Mouse (Mus musculus): Measurements from ENCODE around the gene Gm5678.
A peak's percentile ranks its signal among the peaks of the same experiment; 100 is the strongest.

The Gm5678 gene

GRCm38 (mm10) chr16:93627761-93628400 is at the start of gene Gm5678:
Gene Gm5678, plus strand, starts transcription at chr16:93628097.
- no peak for DNase-seq (ENCODE audit: low spot score)

DNA sequence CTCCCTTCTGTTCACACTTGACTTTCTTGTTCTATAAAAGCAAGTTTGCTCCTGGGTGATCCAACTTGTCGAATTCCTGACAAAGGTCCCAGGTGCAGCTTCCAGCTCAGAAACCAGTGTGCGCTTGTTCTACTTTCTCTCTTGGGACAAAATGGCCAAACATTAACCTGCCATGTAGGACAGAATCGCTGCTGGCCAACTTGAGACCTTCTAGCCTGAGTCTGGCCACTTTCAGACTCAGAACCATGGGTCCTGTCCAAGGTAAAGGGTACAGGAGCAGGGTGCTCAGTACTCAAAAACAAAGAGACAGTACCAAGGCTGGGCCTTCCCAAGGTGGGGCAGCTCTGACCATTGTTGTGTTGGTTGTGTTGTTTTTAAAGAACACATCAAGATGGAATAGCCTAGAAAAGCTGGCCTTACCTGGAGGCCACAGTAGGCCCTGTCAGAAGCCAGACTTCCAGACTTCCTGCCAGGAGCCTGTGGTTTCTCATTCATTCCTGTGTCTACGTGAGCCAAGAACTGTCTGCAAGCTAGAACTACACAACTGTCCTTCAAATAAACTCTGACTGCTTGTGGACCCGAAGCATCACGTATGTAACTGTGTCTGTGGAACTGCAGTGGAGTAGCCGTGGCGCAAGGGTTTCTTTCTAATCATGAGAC is 49.4 kb upstream of the Gm5678 start:
- DNase-seq (ENCODE audit: low spot score) = no peak

DNA sequence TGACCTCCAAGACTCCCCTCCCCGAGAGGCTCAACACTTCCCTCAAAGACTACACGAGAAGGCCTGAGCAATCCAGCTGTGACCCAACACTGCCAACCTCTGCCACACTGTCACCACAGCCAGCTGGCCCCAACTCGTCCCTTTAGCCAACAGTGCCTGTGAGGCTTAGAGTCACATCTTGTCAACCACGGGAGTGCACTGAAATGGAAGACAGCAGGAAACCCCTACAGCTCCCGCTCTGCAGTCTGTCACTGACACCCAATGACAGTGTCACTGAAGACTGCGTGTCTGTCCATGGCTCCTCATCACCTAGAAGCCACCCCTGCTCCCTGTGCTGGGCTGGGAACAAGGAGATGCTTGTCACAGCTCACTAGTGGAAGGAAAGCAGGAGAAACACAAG is 46.8 kb upstream of the Gm5678 start:
- no peak for DNase-seq (ENCODE audit: low spot score)

DNA sequence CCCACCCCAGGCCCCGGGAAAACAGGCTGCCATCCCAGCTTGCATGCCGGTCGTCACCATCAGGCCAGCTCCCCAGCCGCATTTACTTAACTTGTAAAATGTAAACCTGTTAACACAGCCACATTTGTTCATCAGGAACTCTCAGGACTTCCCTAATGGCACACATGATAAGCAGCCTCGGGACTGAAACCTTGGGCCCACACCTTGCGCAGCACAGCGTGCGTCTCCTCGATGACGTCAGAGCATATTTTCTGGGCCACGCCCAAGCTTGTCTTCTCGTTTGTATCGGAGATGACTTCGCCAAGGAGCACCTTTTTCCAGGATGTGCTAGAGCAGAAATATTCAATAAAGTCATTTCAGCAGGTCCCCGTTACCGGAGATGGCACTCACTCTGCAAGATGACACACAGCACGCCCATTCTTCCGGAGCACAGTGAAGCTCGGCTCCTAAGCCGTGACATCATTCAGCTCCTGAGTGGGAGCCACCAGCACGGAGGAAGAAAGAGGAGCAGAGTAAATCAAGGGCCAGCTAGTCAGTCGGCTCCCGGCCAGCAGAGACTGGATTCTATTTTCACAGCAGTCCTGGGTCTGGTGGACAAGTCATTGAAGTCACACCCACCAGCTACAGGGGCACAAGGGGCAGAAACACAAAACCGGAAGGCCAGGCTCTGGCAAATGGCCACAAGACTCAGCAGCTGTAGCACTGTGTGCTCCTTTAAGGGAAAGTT is 42.8 kb upstream of the Gm5678 start:
- no peak for DNase-seq (ENCODE audit: low spot score)

- no peak for DNase-seq (ENCODE audit: low spot score)
These were observed 42.1 kb upstream of the Gm5678 start for GRCm38 (mm10) chr16:93585703-93586205.

DNA sequence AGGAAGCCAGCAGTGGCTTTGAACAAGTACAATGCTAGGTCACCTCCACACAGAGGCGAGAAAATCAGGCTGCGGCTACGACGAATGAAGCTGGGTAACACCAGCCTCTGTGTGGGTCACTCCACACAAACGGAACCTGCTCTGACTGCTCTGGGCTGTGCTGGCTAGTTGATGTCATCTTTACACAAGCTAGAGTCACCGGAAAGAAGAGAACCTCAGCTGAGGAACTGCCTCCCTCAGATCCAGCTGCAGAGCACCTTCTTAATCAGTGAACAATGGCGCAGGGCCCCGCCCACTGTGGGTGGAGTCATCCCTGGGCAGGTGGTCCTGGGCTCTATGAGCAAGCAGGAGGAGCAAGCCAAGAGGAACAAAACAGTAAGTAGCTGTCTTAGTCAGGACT is 41.5 kb upstream of the Gm5678 start:
- no peak for DNase-seq (ENCODE audit: low spot score)

GRCm38 (mm10) chr16:93588281-93588680 is 39.6 kb upstream of the Gm5678 start:
- DNase-seq (ENCODE audit: low spot score) = no peak

DNA sequence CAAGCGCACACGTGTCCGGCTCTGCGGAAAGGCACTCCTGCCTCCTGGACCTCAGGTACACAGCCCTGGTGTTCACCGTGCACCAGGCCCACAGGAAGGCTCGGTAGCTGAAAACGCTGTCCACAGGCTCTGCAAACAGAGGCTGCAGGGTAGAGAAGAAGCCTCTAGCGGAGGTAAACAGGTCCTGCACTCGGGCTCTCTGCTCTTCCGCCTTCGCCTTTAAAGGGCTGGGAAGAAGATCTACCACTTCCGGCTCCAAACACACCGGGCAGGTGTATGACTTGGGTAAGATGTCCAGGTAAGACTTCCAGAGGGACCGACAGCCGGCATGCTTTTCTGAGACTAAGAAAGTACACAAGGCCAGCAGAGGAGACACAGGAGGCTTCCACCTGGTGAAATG is 37.0 kb upstream of the Gm5678 start:
- DNase-seq (ENCODE audit: low spot score) = no peak

- no peak for DNase-seq (ENCODE audit: low spot score)
These were observed 36.2 kb upstream of the Gm5678 start for GRCm38 (mm10) chr16:93591450-93592430.

DNA sequence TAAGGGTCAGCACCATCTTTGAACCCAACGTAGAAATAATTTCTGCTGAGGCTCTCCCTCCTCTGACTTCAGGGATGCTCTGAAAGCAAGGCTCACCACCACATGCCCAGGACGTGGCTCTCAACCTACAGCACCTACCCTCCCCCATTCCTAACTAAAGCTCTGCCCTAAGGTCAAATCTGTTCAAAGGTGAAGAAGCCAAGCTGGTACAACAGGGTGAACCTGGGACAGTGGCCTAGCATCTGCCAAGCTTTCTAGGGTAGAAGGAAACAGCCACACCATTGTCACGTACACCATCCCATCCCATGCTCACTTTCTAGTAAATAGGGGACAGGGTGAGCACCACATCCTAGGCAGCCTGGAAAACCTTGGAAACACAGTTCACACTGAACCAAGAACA is 35.2 kb upstream of the Gm5678 start:
- DNase-seq (ENCODE audit: low spot score) = no peak

DNA sequence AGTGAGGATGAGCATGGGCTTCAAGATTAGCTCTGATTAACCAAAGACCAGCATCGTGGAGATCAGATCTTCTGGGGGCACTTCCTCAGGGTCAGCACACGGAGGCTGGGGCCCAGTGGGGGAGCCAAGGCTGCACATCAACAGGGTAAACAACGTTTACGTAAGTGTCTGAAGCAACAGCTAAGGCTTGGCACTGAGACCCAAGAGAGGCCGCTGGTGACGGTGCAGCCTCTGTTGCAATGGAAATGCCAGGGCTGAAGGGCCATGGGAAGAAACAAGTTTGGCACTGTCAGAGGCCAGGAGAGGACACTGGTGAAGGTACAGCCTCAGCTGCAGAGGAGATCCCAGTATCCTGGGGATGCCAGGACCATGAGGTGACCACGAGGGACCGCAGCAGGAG is 34.5 kb upstream of the Gm5678 start:
- DNase-seq (ENCODE audit: low spot score) = no peak

DNA sequence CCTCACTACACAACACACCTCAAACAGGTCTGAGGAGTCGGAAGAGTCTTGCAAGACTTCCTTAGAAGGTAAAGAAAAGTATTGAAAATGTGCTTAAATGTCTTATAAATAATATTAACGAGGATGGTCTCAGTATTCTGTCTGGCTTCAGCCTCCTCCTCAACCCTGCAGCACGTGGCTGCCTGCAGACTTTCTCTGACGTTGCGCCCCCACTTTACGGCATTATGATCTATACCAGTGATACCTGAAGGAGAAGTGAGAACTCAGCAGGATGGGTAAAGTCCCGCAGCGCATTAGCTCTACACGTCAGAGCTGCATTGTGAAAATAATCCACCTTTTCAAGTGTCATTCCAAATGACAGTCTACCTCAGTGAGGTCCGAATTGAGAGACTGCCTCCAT is 33.4 kb upstream of the Gm5678 start:
- DNase-seq (ENCODE audit: low spot score) = no peak

DNA sequence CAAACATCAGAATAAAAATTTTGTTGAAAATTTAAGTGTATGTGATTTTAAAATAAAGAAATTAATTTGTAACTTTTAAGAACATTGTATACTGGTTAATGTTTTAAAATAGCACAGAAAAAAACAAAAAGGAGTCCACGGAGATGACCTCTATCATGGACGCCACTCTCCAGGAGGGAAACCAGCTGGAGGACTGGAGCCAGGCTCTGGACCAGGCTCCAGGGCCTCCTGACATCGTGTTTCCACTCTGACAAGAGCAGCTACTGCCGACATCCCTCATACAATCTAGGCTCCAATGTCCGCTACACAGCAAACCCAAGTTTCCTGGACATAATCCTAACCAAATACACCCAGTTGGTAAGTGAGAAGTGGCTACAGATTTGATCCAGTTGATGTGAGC is 32.1 kb upstream of the Gm5678 start:
- no peak for DNase-seq (ENCODE audit: low spot score)

GRCm38 (mm10) chr16:93596807-93597206 is 31.1 kb upstream of the Gm5678 start:
- no peak for DNase-seq (ENCODE audit: low spot score)

GRCm38 (mm10) chr16:93597551-93597950 is 30.3 kb upstream of the Gm5678 start:
- no peak for DNase-seq (ENCODE audit: low spot score)

GRCm38 (mm10) chr16:93599461-93599860 is 28.4 kb upstream of the Gm5678 start:
- DNase-seq (ENCODE audit: low spot score) = no peak

GRCm38 (mm10) chr16:93603439-93604212 is 24.3 kb upstream of the Gm5678 start, which contains the start of gene Setd4:
Gene Setd4, minus strand, starts transcription at chr16:93604063.
- DNase-seq (ENCODE audit: low spot score) = peak; percentile 93

GRCm38 (mm10) chr16:93604481-93604969 is 23.4 kb upstream of the Gm5678 start:
- DNase-seq (ENCODE audit: low spot score) = no peak

DNA sequence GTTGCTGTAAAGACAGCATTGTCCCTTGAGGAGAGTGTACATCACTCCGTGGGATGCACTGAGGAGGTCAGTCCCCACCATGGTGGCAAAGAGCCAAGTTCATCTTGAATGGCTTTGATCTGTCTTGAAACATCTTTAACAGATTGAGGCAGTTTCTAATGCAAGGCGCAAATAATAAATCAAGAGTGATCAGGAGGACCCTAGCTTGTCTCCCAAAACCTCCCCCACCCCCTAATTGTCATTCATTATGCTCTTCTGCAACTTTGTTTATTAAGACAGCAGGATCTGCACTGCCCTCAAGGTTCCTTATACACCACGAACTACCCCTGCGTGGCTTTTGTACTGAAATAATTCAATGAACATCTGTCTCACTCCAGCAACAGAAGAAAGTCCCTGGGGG is 22.3 kb upstream of the Gm5678 start, which contains the start of gene Cbr1:
Cbr1 (plus strand) TSS at position 301 of the 400 bp plus-strand sequence.
- DNase-seq (ENCODE audit: low spot score) = no peak

DNA sequence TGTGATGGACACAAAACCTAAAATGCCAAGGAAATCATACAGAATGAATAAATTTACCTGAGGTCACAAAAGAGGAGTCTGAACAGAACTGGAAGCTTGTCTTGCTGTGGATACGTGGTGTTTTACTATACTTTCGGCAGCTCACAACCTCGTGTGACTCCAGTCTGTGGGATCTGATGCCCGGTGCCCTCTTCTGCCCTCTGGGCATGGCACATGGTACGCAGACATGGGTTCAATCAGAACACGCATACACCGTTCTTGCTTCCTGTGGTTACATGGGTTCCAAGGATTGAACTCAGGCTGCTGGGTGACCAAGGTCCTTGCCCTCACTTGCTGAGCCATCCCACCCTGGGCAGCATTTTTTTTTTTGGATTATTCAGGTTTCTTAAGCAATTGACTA is 21.8 kb upstream of the Gm5678 start:
- DNase-seq (ENCODE audit: low spot score) = no peak

DNA sequence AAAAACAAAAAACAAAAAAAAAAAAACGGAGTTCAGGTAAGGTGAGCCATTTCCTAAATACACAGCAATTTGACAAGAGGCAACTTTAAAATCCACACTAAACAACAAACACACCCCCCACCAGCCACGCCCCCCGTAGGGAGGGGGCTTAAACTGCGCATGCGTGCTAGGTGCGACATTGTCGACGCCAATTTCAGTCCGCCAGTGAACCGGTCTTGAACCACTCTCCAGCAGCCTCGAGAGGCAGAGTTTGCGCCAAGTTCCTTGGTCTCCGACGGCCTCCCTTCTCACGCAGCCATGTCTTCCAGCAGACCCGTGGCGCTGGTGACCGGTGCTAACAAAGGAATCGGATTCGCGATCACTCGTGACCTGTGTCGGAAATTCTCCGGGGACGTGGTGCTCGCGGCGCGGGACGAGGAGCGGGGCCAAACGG is 20.2 kb upstream of the Gm5678 start:
- peak; percentile 81 for DNase-seq (ENCODE audit: low spot score)
